Mouse (Mus musculus) frontal cortex, postnatal 25 days (tissue): ENCODE results near the gene Olfr1352.
"Not testable (repeated sequence)": the region's sequence is repeated elsewhere in the genome, so short reads cannot be mapped to it uniquely, and the experiment has no call there.

Experiments used
- DNase-seq, 2 experiments: peaks; one replicate each; pipeline ENCODE4 v3.0.0; 2022; ENCODE audit warnings: low spot score in 2 of 2

Gene Olfr1352

GRCm38 (mm10) chr10:78980750-78981149, at the start of gene Olfr1352:
Gene Olfr1352, plus strand, starts transcription at chr10:78981050.
- DNase-seq = no peak

GRCm38 (mm10) chr10:78950336-78950735, 30.5 kb upstream of the Olfr1352 start, which contains the start of gene Olfr8:
Gene Olfr8, plus strand, starts transcription at chr10:78950636.
- DNase-seq = not testable (repeated sequence)

GRCm38 (mm10) chr10:78963009-78963408, 17.8 kb upstream of the Olfr1352 start, which contains the start of gene Olfr1353:
Gene Olfr1353, plus strand, starts transcription at chr10:78963309.
- DNase-seq = not testable (repeated sequence)

GRCm38 (mm10) chr10:79012172-79012571, 31.3 kb downstream of the Olfr1352 start, which contains the start of gene Olfr1351:
Gene Olfr1351, plus strand, starts transcription at chr10:79012472.
- DNase-seq = no peak

GRCm38 (mm10) chr10:79028441-79028840, 47.6 kb downstream of the Olfr1352 start, which contains the start of gene Olfr57:
Gene Olfr57, plus strand, starts transcription at chr10:79028741.
- DNase-seq = no peak
